Mouse (Mus musculus): ENCODE results near the gene Ephb2.

The Ephb2 gene

DNA sequence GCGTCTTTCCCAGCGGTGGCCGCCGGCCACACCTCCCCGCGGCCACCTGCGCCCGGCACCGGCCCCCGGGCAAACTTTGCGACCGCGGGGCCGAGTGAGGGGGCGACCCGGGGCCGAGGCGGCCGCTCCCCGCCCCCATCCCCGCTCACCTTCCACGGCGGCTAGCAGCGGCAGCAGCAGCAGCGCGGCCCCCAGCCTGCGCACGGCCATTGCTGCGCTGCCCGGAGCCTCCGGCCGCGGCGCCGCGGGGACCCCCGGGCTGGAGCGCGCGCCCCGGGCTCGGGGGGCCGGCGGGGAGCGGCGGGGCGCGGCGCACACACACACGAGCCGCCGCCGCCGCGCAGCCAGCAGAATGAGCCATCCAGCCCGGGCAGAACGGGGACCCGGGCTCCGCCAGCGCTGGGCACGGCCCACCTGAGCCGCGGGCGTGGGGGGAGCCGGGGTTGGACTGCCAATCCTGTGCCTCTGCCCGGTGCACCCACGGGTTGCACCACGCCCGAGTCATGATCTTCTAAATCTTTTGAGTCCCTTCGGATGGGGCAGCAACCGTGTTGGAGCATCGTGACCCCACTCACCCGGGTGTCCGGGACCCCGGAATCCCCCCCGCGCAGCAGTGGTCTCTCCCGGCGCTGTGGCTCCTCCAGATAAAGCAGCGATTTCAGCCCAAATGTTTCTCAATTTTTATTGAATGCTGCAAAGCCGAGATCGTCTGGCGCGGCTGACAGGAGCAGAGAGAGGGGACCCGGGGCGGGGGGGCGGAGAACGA, at the start of gene Ephb2:
Ephb2 (minus strand) TSS at position 368 of the 766 bp plus-strand sequence.
- DNase-seq (ENCODE audit: low spot score): peak; percentile 41

DNA sequence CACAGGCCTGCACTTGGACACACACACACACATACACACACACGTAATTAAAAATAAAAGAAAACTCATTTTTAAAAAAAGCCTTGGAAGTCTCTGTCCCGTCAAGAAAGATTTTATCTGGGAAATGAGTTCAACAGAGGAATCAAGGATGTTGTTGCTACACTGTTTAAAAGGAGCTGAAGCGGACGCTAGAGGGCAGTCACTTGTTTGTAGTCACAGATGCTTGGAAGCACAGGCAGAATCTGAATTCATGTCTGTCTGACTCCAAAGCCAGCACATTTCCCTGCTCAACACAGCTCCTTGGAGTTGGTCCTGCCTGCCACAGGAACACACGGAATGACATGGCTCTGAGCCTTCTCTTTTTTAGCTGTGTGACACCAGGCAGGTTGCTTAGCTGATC, 42.8 kb upstream of the Ephb2 start:
- no peak for DNase-seq (ENCODE audit: low spot score)

DNA sequence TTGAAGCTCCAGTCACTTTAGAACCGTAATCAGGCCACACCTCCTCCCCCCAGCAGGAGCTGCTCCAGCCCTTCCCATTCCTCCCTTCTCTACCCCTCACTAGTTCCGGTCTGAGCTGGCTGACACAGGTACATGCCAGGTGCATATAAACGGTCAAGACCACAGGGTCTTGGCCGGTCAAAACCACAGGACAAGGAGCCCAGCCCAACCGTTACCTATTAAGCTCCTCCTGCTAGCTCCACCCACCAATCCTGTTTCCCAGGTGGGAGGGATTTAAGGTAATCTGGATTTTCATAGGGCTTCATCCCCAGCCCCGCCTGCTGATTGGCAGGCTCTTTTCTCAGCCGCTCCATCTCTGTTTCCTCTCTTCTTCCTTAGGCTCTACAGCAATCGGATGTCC, 42.4 kb upstream of the Ephb2 start:
- DNase-seq (ENCODE audit: low spot score): no peak

DNA sequence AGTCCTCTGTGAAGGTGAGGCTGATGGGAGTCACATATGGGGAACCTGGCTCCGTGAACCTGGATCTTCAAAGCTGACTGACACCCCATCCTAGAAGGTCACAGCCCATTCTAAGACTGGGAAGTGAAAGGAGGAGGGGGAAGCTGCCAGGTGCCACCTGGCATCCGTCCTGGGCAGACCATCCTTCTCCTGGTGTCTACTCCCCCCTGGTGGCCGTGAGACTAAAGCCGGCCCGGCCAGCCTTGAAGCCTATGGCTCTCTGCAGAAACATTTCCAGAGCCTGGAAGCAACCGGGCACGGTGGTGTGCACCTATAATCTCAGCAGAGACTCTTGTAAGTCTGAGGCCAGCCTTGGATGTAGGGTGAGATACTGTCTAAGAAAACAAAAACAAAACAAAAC, 41.2 kb upstream of the Ephb2 start:
- no peak for DNase-seq (ENCODE audit: low spot score)

DNA sequence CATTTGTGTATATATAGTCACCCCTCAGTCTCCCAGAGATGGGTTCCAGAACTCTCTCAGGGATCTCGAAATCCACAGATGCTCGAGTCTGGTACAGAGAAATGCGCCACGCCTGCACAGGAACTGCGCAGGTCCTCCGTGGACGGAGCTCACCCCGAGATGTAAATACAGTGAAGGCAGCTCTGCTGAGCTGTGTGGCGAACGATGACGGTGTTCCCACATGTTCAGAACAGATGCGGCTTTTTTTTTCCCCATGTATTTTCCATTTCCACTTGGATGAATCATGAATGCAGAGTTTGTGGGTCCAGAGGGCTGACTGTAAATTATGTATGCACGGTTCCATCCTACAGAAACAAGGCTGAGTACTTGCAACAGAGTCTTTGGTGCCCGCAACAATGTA, 39.2 kb upstream of the Ephb2 start:
- no peak for DNase-seq (ENCODE audit: low spot score)

DNA sequence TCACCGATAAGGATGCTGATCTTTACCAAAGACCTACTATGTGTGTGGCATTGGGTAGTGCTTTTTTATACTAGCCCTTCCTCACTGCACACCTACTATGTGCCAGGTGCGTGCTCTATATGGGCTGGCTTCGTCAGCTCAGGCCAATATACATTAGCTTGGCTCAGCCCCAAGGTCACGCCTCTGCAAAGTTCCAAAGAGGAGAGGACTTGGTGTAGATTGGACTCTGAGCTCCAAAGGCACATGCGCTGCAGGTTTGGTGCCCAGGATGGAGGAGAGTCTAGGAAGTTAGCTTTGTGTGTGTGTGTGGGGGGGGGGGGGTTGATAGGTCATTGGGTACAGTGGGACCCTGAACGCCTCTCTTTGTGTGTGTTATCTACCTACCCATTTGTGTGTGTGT, 32.6 kb upstream of the Ephb2 start:
- no peak for DNase-seq (ENCODE audit: low spot score)

DNA sequence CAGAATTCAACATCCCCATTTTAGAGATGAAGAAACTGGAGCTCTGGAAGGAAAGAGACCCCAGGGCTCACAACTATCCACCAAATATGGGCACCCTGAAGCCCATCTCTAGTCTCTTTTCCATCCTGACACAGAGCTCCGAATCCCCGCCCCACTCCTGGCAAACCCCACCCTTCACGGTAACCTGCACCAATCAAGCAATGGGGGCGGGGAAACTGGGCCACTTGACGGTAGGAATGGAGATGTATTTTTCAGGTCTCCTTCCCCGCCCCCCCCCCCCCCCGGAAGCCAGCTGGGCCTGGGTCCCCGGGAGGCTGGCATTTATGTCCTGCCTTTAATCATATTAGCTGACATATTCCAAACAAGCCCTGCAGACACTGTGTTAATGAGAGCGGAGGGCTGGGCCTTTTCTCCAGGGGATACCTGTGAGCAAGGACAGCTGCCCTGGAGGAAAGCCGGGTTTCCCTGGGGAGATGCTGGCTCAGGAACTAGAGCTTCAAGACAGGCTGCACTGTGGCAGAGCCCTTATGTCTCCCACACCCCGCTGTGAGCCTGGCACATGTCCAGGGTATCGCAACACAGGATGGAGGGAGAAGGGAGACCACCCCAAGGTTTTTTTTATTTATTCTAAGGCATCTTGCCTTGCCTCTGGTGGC, 32.0 kb upstream of the Ephb2 start:
- DNase-seq (ENCODE audit: low spot score): no peak

DNA sequence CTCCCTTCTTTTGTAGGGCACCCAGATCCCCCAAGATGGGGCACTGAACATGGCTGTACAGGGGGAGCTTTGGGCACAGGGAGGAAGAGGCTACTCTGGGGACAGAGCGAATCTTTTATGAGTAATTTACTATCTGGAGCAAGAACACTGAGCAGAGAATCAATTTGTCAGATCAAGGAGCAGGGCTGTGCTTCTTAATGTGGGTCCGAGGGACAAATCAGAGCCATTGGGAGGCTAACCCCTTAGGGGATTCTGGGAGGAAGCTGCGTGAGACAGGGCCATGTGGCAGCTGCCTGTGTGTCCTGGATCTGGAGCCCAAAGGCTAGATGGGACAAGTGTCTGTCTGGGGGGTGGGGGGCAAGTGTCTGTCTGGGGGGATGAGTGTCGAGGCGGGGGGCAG, 29.7 kb upstream of the Ephb2 start:
- DNase-seq (ENCODE audit: low spot score): no peak

DNA sequence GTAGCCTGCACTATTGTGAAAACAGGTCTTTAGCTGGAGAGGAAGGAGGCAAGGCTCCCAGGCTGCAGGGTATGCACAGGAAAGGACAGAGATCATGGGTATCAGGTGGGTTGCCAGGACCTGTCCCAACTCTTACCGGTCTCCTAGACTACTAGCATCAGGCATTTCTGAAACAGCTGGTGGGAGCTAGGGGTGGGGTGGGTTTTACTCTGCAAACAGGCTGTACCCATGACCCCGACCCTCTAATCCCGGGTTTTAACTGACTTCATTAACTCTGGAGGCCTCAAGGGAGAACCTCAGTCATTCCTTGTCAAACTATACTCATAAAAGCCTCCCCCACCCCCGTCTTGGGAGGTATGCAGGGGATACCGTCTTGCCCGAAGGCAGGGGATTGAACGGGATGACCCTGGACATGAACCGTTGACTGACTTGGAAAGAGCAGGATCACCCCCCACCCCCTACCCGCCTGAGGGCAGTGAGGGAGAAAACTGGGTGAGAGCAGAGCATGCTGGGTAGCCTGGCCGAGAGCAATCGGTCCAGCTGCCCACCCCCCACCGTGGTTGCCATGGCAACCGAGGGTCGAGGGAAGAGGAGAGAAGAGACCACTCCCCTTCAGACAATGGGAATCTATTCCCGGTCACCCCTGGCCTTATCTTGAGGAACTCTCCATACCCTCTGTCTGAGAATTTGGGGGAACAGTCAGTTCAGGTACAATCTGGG, 29.1 kb upstream of the Ephb2 start:
- DNase-seq (ENCODE audit: low spot score): no peak

DNA sequence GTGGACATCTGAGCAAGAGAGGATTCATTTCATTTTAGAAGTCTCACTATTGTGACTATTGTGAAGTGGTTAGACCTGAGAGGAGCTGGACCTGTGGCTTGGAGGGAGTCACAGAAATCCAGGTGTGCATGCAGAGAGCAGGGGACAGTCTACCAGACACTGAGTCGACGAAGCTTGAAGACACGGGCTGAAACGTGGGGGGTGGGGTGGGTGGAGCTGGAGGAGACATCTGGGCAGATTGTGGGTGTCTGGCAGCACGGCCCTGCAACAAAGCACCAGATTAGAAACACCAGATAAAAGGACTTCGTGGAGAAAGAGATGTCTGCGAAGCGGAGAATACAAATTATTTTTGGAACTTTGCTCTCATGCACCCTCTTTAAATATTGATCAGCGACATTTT, 27.7 kb upstream of the Ephb2 start:
- DNase-seq (ENCODE audit: low spot score): no peak

DNA sequence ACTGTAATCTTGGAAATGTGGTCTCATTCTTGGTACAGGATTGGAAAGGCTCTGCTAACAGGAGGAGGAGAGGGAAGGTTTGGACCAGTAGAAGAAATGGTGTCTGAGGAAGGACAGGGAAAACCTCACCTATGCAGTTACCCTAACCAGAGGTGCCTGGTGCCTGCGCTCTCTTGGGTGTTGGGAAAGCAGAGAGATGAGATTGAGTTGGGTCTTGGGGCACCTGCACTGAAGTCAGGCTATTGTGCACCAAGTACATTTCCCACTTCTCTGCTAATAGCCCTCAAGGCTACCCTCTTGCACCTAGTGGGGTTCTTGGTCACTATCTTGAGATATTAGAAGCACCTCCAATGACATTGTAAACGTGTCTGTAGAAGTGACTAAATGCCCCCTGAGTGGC, 26.6 kb upstream of the Ephb2 start:
- DNase-seq (ENCODE audit: low spot score): no peak

DNA sequence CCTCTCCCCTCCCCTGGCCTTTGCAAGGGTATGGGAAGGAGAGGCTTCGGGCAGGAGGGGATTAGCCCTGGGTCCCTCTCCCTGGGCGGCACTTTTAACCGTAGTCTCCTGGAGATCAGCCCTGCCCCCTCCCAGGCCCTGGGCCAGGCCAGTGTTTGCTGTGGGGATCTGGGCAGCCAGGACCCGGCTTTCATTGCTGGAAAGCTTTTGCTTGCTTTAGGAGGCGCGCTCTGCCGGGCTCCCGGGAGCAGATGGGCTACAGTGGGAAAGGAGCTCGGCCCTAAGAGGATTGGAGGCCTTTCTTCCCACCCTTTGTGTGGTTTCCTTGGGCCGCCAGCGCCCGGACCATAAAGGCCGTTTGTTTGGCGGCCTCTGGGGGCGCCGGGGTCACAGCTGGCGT, 26.0 kb upstream of the Ephb2 start:
- DNase-seq (ENCODE audit: low spot score): no peak

DNA sequence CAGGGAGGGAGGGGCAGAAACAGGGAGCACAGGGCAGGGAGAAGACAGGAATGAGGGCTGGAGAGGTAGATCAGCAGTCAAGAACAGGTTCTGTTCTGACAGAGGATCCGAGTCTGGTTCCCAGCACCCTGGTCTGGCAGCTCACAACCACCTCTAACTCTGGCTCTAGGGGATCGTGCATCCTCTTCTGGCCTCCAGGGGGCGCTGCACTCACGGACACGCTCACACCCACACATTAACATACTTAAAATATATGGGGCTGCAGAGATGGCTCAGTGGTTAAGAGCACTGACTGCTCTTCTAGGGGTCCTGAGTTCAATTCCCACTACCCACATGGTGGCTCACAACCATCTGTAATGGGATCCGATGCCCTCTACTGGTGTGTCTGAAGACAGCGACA, 24.2 kb upstream of the Ephb2 start:
- DNase-seq (ENCODE audit: low spot score): no peak

DNA sequence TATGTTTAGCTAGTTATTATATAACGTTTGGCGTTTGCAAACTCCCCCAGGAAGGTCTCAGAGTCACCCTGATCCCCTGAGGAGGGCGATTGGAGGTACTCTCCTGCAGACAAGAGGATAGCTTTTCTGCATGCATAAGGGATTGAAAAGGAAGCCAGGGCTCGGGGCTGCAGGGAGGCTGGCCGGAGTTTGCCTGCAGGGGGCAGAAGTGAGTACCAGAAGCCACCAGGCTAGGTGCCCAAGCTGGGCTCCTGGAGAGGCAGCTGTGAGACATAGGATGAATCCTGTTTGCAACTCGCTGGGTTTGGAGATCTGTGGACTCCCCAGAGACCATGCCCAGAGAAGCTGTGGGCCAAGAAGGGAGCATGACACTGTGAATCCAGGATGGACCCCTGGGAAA, 19.3 kb upstream of the Ephb2 start:
- no peak for DNase-seq (ENCODE audit: low spot score)

DNA sequence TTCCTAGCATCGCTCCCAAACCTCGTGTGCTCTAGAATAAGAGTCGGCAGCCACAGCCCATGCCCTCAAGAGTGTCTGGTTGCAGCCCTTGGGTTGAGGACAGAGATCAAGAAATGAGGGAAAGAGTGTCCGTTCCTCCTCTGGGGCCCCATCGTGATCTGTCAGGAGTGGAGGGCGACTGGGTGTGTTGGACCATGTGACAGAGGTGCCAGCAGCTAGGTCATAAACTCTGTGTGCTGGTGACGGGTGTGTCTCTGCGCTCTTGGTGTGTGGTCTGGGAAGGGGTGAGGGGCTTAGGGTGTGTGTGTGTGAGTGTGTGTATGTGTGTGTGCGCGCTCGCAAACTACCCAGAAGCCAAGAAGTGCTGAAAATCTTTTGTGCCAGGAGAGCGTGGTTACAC, 17.2 kb upstream of the Ephb2 start:
- no peak for DNase-seq (ENCODE audit: low spot score)

DNA sequence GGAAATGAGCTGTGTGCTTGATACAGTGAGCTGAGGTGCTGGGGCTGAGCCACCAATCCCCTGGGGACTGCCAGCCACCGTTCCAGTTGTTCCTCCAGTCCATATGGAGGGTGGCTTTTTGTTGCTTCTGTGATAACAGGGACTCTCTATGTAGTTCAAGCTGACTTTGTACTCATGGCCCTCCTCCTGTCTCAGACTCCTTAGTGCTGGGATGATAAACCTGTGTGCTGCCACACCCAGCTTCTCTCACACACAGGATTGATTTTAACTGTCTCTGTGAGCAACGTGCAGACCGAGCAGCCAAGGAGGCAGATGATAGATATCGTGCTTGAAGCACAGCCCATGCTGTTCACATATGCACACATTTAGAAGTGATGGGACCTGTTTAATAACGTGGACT, 16.3 kb upstream of the Ephb2 start:
- DNase-seq (ENCODE audit: low spot score): no peak

DNA sequence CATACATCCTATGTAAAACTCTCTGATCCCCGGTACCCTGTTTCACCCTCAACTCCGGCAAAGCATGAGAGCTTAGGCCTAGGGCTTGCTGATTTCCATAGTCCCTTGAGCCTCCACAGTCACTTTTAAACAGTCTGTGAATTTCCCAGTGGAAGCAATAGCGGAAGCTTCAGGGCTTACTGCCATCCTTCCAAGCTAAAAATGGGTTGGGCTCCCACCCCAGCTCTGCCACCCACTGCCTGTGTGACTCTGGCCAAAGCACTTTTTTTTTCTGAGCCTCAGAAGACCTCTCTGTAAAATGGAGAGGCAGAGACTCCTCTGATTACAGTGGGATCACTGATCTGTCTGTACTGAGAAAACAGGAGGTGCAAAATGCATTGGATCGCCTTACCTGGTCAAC, 12.8 kb upstream of the Ephb2 start:
- no peak for DNase-seq (ENCODE audit: low spot score)

DNA sequence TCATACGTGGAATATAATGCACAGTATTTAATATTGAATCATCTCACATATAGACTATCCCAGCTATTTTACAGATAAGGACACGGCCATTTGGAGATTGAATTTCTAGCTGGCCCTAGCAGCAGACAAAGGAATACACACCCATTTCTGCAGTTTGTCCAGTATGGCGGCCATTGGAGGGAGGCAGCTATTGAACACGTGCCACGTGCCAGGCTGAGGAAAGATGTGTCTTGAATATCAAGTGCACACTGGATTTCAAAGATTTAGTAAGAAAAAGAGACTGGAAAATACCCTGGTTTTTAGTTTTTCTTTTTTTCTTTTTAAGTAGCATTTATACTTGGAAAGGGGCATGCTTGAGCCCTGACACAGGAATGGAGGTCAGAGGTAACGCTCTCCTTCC, 11.4 kb upstream of the Ephb2 start:
- no peak for DNase-seq (ENCODE audit: low spot score)

DNA sequence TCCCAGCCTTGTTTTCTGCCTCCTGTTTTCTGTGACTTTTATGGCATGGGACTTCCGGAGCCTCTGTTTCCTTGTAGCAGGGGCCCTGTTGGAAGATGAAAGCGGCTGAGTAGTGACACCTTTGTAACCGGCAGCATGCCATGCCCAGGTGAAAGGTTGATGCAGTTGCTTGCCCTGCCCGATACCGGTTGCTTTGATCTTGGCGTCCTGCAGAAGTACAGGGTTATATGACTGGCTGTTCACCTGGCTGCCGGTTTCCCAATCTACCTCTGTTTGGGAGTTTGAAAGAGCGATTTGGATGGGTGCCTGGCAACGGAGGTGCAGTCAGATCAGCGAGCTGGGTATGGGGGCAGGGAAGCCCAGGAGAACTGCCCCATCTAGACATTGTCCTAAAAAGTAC, 7.0 kb upstream of the Ephb2 start:
- DNase-seq (ENCODE audit: low spot score): no peak

DNA sequence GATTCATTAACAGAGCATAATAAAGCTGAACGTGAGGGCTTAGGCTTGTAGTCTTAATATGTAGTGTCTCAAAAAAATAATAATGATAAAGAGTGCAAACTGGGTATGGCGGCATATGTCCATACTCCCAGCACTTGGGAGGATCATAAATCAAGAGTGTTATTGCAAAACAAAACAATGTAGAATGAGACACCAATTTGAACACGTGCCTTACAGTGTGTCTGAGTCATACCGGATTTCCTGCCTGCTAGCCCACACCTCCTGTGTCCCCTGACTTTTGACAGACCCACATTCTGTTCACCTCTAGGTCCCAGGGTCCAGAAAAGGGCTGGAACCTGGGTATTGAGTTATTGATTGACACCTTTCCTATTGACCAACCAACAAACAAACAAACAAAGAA, 6.2 kb upstream of the Ephb2 start:
- DNase-seq (ENCODE audit: low spot score): no peak

DNA sequence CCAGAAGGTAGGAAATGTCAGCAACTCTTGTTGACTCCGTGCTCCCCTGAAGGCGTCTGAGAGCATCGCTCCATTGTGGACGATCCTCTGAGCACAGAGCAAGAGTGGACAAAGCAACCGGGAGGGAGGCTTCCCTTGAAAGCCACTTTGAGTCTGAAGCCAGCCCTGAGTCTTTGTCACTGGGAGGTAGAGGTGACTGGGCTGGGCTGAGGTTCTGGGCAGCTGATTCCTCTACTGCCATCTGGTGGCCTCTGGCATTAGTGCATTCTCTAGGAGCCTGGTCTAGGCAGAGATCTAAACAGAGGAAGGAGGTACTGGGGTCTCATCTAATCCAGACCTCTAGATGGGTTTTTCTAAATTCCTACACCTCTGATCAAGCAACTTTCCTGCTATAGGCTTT, 5.3 kb upstream of the Ephb2 start:
- DNase-seq (ENCODE audit: low spot score): peak; percentile 35

DNA sequence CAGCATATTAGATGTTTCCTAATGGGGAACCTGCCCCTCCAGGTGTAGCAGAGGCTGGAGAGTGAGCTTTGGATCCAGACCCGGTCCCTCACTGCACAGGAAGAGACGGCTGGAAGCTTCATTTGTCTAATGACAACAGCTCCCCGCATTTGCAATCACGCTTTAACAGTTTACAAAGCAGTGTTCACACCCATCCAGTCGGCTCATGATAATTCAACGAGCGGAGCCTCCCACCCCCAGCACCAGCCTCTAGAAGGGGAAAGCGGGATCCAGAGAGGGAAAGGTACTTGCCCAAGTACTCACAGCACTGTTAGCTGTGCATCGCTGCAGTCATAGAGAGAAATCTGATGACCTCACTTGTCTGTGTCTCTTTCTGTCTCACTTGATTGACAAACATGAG, 2.7 kb upstream of the Ephb2 start:
- no peak for DNase-seq (ENCODE audit: low spot score)

DNA sequence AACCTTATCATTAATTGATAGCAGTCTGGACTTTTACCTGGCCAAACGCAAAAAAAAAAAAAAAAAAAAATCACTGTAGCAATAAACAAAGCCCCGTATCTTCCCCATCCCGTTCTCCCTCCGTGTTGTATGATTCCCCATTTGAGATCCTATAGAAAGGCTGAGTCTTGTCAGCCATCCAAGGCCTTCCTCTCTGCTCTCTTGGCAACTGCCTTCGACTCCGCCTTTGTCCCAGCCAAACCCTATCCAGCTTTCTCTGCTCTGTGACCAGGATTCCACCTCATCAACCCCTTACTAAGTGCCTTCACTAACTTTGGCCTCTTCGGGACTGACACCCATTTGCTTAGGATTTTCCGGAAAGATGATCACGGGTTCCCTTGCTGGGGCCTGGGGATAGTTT, 2.2 kb upstream of the Ephb2 start:
- DNase-seq (ENCODE audit: low spot score): no peak
